Mouse (Mus musculus) brain, embryonic 14.5 days (tissue): Measurements from ENCODE around the gene Pde4d.

Experiments
- CTCF ChIP-seq: fragments of 200-500 bp; IDR thresholded peaks from 2 replicates; pipeline ENCODE4 v1.5.1; 2012; ENCODE audit warnings: inconsistent platforms, mild to moderate bottlenecking, moderate library complexity, borderline replicate concordance; ENCODE audit not compliant: insufficient read depth, insufficient read length; ENCODE audit errors: extremely low read depth
- POLR2A ChIP-seq: fragments of 200-500 bp; IDR thresholded peaks from 2 replicates; pipeline ENCODE4 v1.6.1; 2012; ENCODE audit warnings: mild to moderate bottlenecking, inconsistent platforms, borderline replicate concordance; ENCODE audit not compliant: poor library complexity, insufficient read depth, insufficient read length, severe bottlenecking; ENCODE audit errors: extremely low read depth

- no peak for TF ChIP-seq POLR2A
- TF ChIP-seq CTCF, result no peak
Measured at GRCm38 (mm10) chr13:109625466-109626129, 1175.8 kb downstream of the Pde4d start.
